Mouse (Mus musculus) heart, adult 2 months (tissue): Measurements from ENCODE around the gene Snrpa1.

Source experiments
- CTCF ChIP-seq: fragments of 200-600 bp; IDR thresholded peaks from 2 replicates; pipeline ENCODE4 v1.8.1; 2022; ENCODE audit warnings: antibody characterized with exemption, mild to moderate bottlenecking, moderate library complexity
- EP300 ChIP-seq: fragments of 200-500 bp; IDR thresholded peaks from 2 replicates; pipeline ENCODE4 v1.6.1; 2011; ENCODE audit warnings: low read depth, low read length, control low read depth; ENCODE audit not compliant: insufficient read depth

- TF ChIP-seq CTCF, result no peak
- no peak for TF ChIP-seq EP300
Measured at GRCm38 (mm10) chr7:66028766-66029512, 29.9 kb upstream of the Snrpa1 start.
